Mouse (Mus musculus): ENCODE measurements around the gene Abhd17a. TPM values are rescaled to one million over a fixed set of nuclear protein-coding genes. Genes with fewer than 3 reads are reported as not detected.

Gene Abhd17a
- total and polyA plus RNA-seq, 2 experiments from 2014 or later, result 152 to 275 TPM

DNA sequence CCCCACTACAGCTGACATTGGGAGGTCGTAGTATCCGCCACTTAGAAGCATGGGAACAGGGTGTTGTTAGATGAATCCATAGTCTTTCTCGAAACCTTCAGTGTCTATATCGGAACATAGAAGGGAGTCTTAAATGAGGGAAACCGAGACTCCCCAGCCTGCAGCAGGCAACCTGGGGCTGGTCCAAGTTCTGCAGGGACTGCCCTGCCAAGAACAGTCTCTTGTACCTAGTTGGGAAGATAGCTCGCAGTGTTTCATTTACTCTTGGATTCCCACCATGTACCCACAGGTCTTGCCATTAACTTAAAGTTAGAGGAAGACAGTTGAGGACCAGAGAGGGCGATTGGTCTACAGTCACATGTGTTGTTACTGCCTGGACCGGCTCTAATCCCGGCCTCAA is 30.2 kb upstream of the Abhd17a start:
- Histone ChIP-seq H3K4me2 (ENCODE audit: low read depth, low read length, poor library complexity, severe bottlenecking) (no peak overlapping the region), H3K27ac (ENCODE audit: low read depth, low read length) (no peak overlapping the region), H3K9ac (replicated peaks; ENCODE audit: low read length, poor library complexity, severe bottlenecking) (no peak overlapping the region), H3K36me3 (ENCODE audit: insufficient read depth, low read length) (peaks cover 6% of the 10 kb centered on the region; the same call in 1 of the 2 replicates), H3K27me3 (ENCODE audit: insufficient read depth, low read length) (no peaks in the 10 kb centered on the region), H3K4me3 (ENCODE audit: low read depth, low read length) (no peak overlapping the region), H3K9me3 (ENCODE audit: low read length) (no peaks in the 10 kb centered on the region), H3K4me1 (ENCODE audit: insufficient read depth, low read length) (peaks cover 11% of the 10 kb centered on the region)
- 86% methylated on average over 9 of the region's 9 CpGs for WGBS
- no peak for TF ChIP-seq CTCF (IDR thresholded peaks at IDR 0.05)
- ATAC-seq (ENCODE audit: low FRiP score) (no peak), DNase-seq (ENCODE audit: low spot score) (no peak)

- H3K27ac ChIP-seq (ENCODE audit: low read depth, low read length), result no peak overlapping the region
- no peak for TF ChIP-seq CTCF (IDR thresholded peaks at IDR 0.05)
- no peaks in the 10 kb centered on the region for H3K9me3 ChIP-seq (ENCODE audit: low read length)
- H3K9ac ChIP-seq (replicated peaks; ENCODE audit: low read length, poor library complexity, severe bottlenecking), result no peak overlapping the region
- DNase-seq (ENCODE audit: low spot score) (no peak), ATAC-seq (ENCODE audit: low FRiP score) (no peak)
- H3K27me3 ChIP-seq (ENCODE audit: insufficient read depth, low read length), result no peaks in the 10 kb centered on the region
- H3K4me1 ChIP-seq (ENCODE audit: insufficient read depth, low read length), result peaks cover 11% of the 10 kb centered on the region
- H3K4me2 ChIP-seq (ENCODE audit: low read depth, low read length, poor library complexity, severe bottlenecking), result no peak overlapping the region
- 32% methylated on average over 8 of the region's 8 CpGs for WGBS
- peaks cover 14% of the 10 kb centered on the region for H3K36me3 ChIP-seq (ENCODE audit: insufficient read depth, low read length)
- H3K4me3 ChIP-seq (ENCODE audit: low read depth, low read length), result no peak overlapping the region
Observed at GRCm38 (mm10) chr10:80619465-80620244, 29.5 kb upstream of the Abhd17a start.

- ATAC-seq (ENCODE audit: low FRiP score) (no peak), DNase-seq (ENCODE audit: low spot score) (no peak)
- Histone ChIP-seq H3K36me3 (ENCODE audit: insufficient read depth, low read length) (peaks cover 22% of the 10 kb centered on the region), H3K27me3 (ENCODE audit: insufficient read depth, low read length) (no peaks in the 10 kb centered on the region), H3K9me3 (ENCODE audit: low read length) (no peaks in the 10 kb centered on the region), H3K9ac (replicated peaks; ENCODE audit: low read length, poor library complexity, severe bottlenecking) (no peak overlapping the region), H3K4me1 (ENCODE audit: insufficient read depth, low read length) (no peaks in the 10 kb centered on the region), H3K4me3 (ENCODE audit: low read depth, low read length) (no peak overlapping the region), H3K27ac (ENCODE audit: low read depth, low read length) (no peak overlapping the region), H3K4me2 (ENCODE audit: low read depth, low read length, poor library complexity, severe bottlenecking) (no peak overlapping the region)
- no peak for TF ChIP-seq CTCF (IDR thresholded peaks at IDR 0.05)
- 81% methylated on average over 9 of the region's 9 CpGs for WGBS
Observed at GRCm38 (mm10) chr10:80618181-80618580, 28.0 kb upstream of the Abhd17a start.

DNA sequence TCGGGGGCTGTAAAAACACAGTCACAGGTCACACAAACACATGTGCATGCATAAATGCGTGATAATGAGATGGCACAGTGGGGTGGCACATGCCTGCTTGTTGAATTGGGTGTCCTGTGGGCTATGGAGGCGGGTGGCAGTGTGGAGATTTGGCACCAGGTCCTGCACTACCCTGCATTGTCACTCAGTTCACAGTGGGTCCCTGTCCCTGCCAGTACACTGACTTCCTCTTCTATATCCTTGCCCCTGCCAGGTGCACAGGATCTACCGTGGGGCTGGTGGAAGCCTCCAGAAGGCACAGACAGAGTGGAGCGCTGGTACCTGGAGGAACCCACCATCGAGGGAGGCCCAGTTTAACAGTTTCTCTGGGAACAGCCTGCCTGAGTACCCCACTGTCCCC is 24.2 kb upstream of the Abhd17a start:
- Histone ChIP-seq H3K4me2 (ENCODE audit: low read depth, low read length, poor library complexity, severe bottlenecking) (no peak overlapping the region), H3K9ac (replicated peaks; ENCODE audit: low read length, poor library complexity, severe bottlenecking) (no peak overlapping the region), H3K4me3 (ENCODE audit: low read depth, low read length) (no peak overlapping the region), H3K27ac (ENCODE audit: low read depth, low read length) (no peak overlapping the region), H3K36me3 (ENCODE audit: insufficient read depth, low read length) (peaks cover 33% of the 10 kb centered on the region), H3K27me3 (ENCODE audit: insufficient read depth, low read length) (no peaks in the 10 kb centered on the region), H3K4me1 (ENCODE audit: insufficient read depth, low read length) (no peaks in the 10 kb centered on the region), H3K9me3 (ENCODE audit: low read length) (no peaks in the 10 kb centered on the region)
- DNase-seq (ENCODE audit: low spot score), result no peak
- no peak for TF ChIP-seq CTCF (IDR thresholded peaks at IDR 0.05)
- 90% methylated on average over 6 of the region's 6 CpGs for WGBS
- no peak for ATAC-seq (ENCODE audit: low FRiP score)

GRCm38 (mm10) chr10:80613821-80614220 is 23.7 kb upstream of the Abhd17a start:
- H3K4me1 ChIP-seq (ENCODE audit: insufficient read depth, low read length), result no peaks in the 10 kb centered on the region
- no peak overlapping the region for H3K9ac ChIP-seq (replicated peaks; ENCODE audit: low read length, poor library complexity, severe bottlenecking)
- no peak overlapping the region for H3K27ac ChIP-seq (ENCODE audit: low read depth, low read length)
- WGBS, result 93% methylated on average over 3 of the region's 3 CpGs
- H3K9me3 ChIP-seq (ENCODE audit: low read length), result no peaks in the 10 kb centered on the region
- H3K27me3 ChIP-seq (ENCODE audit: insufficient read depth, low read length), result no peaks in the 10 kb centered on the region
- H3K36me3 ChIP-seq (ENCODE audit: insufficient read depth, low read length), result peaks cover 38% of the 10 kb centered on the region
- no peak overlapping the region for H3K4me2 ChIP-seq (ENCODE audit: low read depth, low read length, poor library complexity, severe bottlenecking)
- TF ChIP-seq CTCF (IDR thresholded peaks at IDR 0.05), result no peak
- ATAC-seq (ENCODE audit: low FRiP score), result no peak
- H3K4me3 ChIP-seq (ENCODE audit: low read depth, low read length), result no peak overlapping the region
- no peak for DNase-seq (ENCODE audit: low spot score)

GRCm38 (mm10) chr10:80611905-80612304 is 21.8 kb upstream of the Abhd17a start:
- Histone ChIP-seq H3K9ac (replicated peaks; ENCODE audit: low read length, poor library complexity, severe bottlenecking) (no peak overlapping the region), H3K36me3 (ENCODE audit: insufficient read depth, low read length) (peaks cover 57% of the 10 kb centered on the region), H3K4me3 (ENCODE audit: low read depth, low read length) (no peak overlapping the region), H3K4me1 (ENCODE audit: insufficient read depth, low read length) (no peaks in the 10 kb centered on the region), H3K9me3 (ENCODE audit: low read length) (no peaks in the 10 kb centered on the region), H3K4me2 (ENCODE audit: low read depth, low read length, poor library complexity, severe bottlenecking) (no peak overlapping the region), H3K27ac (ENCODE audit: low read depth, low read length) (no peak overlapping the region), H3K27me3 (ENCODE audit: insufficient read depth, low read length) (no peaks in the 10 kb centered on the region)
- DNase-seq (ENCODE audit: low spot score) (no peak), ATAC-seq (ENCODE audit: low FRiP score) (no peak)
- 95% methylated on average over 3 of the region's 3 CpGs for WGBS
- TF ChIP-seq CTCF (IDR thresholded peaks at IDR 0.05), result no peak
